Mouse (Mus musculus) myocyte (in vitro differentiated cells): Measurements from ENCODE around the gene Htra3. TPM values are rescaled to one million over a fixed set of nuclear protein-coding genes. Genes with fewer than 3 reads are reported as not detected.

Source experiments
- H3K27me3 ChIP-seq: one replicate; pipeline ENCODE4 v1.6.1; 2011; ENCODE audit not compliant: control insufficient read depth, insufficient read depth, insufficient read length
- H3K36me3 ChIP-seq: one replicate; pipeline ENCODE4 v1.6.1; 2011; ENCODE audit not compliant: control insufficient read depth, insufficient read depth
- H3K4me2 ChIP-seq: one replicate; pipeline ENCODE4 v1.6.1; 2011; ENCODE audit warnings: low read depth, control low read depth
- H3K4me3 ChIP-seq: one replicate; pipeline ENCODE4 v1.5.1; 2011; ENCODE audit warnings: mild to moderate bottlenecking, control low read depth, moderate library complexity
- H3K79me2 ChIP-seq: one replicate; pipeline ENCODE4 v1.6.1; 2011; ENCODE audit not compliant: control insufficient read depth, insufficient read depth
- H3ac ChIP-seq: one replicate; pipeline ENCODE4 v1.6.1; 2011; ENCODE audit not compliant: control insufficient read depth, insufficient read length
- CEBPB ChIP-seq: IDR thresholded peaks from 2 replicates; pipeline ENCODE4 v1.6.1; 2011; ENCODE audit warnings: mild to moderate bottlenecking, moderate library complexity; ENCODE audit not compliant: poor library complexity, insufficient read depth, severe bottlenecking
- E2F4 ChIP-seq: IDR thresholded peaks from one replicate; pipeline ENCODE4 v1.6.1; 2011; ENCODE audit warnings: mild to moderate bottlenecking, control low read depth, moderate library complexity; ENCODE audit not compliant: insufficient read depth
- MAX ChIP-seq: IDR thresholded peaks from one replicate; pipeline ENCODE4 v1.6.1; 2011; ENCODE audit warnings: low read depth, mild to moderate bottlenecking, control low read depth
- MYOD1 ChIP-seq, 3 experiments: IDR thresholded peaks; one replicate each; pipeline ENCODE4 v1.6.1; 2011; ENCODE audit warnings: control low read depth in 2 of 3, low read depth in 2 of 3, mild to moderate bottlenecking in 2 of 3, moderate library complexity in 1 of 3; ENCODE audit not compliant: insufficient read length in 2 of 3, control insufficient read depth in 1 of 3
- MYOG ChIP-seq, 3 experiments: IDR thresholded peaks; one replicate each; pipeline ENCODE4 v1.6.1; 2011; ENCODE audit warnings: control low read depth in 2 of 3, low read depth in 2 of 3, mild to moderate bottlenecking in 2 of 3; ENCODE audit not compliant: insufficient read length in 2 of 3, control insufficient read depth in 1 of 3, insufficient read depth in 1 of 3
- POLR2A ChIP-seq: IDR thresholded peaks from one replicate; pipeline ENCODE4 v1.6.1; 2011; ENCODE audit warnings: low read depth, mild to moderate bottlenecking, control low read depth, moderate library complexity; ENCODE audit not compliant: insufficient read length
- POLR2AphosphoS2 ChIP-seq: IDR thresholded peaks from one replicate; pipeline ENCODE4 v1.6.1; 2011; ENCODE audit warnings: low read depth, control low read depth; ENCODE audit not compliant: insufficient read length
- REST ChIP-seq: IDR thresholded peaks from one replicate; pipeline ENCODE4 v1.6.1; 2011; ENCODE audit warnings: mild to moderate bottlenecking, control low read depth, moderate library complexity; ENCODE audit not compliant: insufficient read depth, insufficient read length
- SRF ChIP-seq: IDR thresholded peaks from one replicate; pipeline ENCODE4 v1.6.1; 2011; ENCODE audit warnings: low read depth; ENCODE audit not compliant: control insufficient read depth, insufficient read length
- TCF12 ChIP-seq: IDR thresholded peaks from one replicate; pipeline ENCODE4 v1.6.1; 2011; ENCODE audit warnings: mild to moderate bottlenecking, control low read depth; ENCODE audit not compliant: poor library complexity, insufficient read depth, severe bottlenecking
- TCF3 ChIP-seq: IDR thresholded peaks from one replicate; pipeline ENCODE4 v1.6.1; 2011; ENCODE audit warnings: low read depth, control low read depth; ENCODE audit not compliant: insufficient read length
- USF1 ChIP-seq: IDR thresholded peaks from one replicate; pipeline ENCODE4 v1.6.1; 2011; ENCODE audit warnings: low read depth, mild to moderate bottlenecking, control low read depth, moderate library complexity
- polyA plus RNA-seq: library from polyadenylated mRNA; unstranded; fragments of >200 nt; fragmentation: generic; extraction: Trizol; gene quantifications from one replicate; pipeline ENCODE4 v1.2.1, GENCODE M21; 2012; ENCODE audit warnings: missing spikeins

The Htra3 gene
- polyA plus RNA-seq, 1 experiment, result 5.9 TPM

DNA sequence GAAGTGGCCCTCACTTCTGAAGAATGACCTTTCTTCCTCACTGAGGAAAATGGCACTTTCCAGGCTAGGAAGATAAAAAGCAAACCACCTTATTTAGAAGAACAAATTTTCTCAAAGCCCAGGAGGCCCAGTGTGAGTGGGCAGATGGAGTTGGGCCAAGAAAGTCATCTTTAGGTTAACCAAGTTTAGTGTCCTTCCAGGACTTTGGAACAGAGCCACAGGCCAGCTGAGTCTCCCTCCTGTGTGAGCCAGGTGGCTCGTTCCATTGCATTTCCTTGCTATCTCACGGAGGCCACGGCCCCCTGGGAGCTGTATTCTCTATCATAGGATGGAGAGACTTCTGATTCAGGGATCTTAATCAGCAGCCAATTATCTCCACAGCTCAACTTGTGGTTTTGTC lies 31.3 kb upstream of the Htra3 start:
- H3K4me3 ChIP-seq, result no peak overlapping the region
- H3K27me3 ChIP-seq, result no peaks in the 10 kb centered on the region
- no peak overlapping the region for H3ac ChIP-seq
- TF ChIP-seq USF1, result no peak
- TF ChIP-seq POLR2AphosphoS2, result no peak
- TF ChIP-seq MAX, result no peak
- TF ChIP-seq SRF, result no peak
- no peak for TF ChIP-seq REST
- TF ChIP-seq E2F4, result no peak
- no peak for TF ChIP-seq MYOD1 (IDR thresholded peaks at IDR 0.05; ENCODE audit: control insufficient read depth in 1 of 3, insufficient read length in 2 of 3, low read depth in 2 of 3)
- no peak for TF ChIP-seq POLR2A
- TF ChIP-seq TCF3, result no peak
- no peak for TF ChIP-seq CEBPB
- H3K79me2 ChIP-seq, result no peaks in the 10 kb centered on the region
- H3K36me3 ChIP-seq, result no peaks in the 10 kb centered on the region
- H3K4me2 ChIP-seq, result peak overlapping the region; percentile 54

DNA sequence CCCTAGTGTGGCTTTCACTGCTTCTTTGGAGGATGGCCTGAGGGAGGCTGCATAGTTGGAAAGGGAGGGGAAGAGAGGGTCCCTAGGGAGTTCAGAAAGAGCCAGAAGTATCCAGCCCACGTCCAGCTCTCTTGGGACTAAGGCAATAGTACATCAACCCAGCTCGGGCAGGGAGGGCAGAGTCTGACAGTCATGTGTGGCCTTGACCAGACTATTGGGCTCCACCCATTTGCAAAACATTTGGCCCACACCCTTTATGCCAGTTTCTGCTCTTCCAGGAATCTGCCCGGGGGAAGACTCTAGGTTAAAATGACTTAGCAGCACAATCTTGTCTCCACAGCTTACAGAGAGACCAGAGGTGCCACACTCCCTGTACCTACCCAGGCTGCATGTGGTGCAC lies 30.9 kb upstream of the Htra3 start:
- Histone ChIP-seq H3K4me3 (no peak overlapping the region), H3K36me3 (no peaks in the 10 kb centered on the region), H3K27me3 (no peaks in the 10 kb centered on the region), H3ac (no peak overlapping the region), H3K79me2 (no peaks in the 10 kb centered on the region), H3K4me2 (peak overlapping the region; percentile 54)
- no peak for TF ChIP-seq SRF
- no peak for TF ChIP-seq REST
- no peak for TF ChIP-seq TCF3
- peak; percentile 6 for TF ChIP-seq USF1

DNA sequence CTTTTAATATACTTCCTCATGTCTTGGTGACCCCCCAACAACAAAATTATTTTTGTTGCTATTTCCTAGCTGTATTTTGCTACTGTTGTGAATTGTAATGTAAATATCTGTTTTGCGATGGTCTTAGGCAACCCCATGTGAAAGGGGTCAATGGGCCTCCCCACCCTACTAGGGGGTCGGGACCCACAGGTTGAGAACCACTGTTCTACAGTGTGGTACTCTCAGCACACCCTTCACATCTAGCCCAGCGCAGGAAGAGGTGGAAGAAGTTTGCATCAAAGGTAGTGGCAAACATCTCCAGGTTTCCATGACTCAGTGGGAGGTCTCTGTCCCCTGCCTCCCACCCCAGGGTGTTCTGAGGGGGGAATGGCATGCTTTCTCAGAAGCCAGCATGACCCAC lies 25.8 kb upstream of the Htra3 start:
- Histone ChIP-seq H3K27me3 (no peaks in the 10 kb centered on the region), H3K4me2 (no peak overlapping the region), H3K79me2 (no peaks in the 10 kb centered on the region), H3ac (no peak overlapping the region), H3K36me3 (no peaks in the 10 kb centered on the region), H3K4me3 (no peak overlapping the region)
- TF ChIP-seq TCF12 (no peak), USF1 (no peak), MAX (no peak), TCF3 (no peak), REST (no peak)

DNA sequence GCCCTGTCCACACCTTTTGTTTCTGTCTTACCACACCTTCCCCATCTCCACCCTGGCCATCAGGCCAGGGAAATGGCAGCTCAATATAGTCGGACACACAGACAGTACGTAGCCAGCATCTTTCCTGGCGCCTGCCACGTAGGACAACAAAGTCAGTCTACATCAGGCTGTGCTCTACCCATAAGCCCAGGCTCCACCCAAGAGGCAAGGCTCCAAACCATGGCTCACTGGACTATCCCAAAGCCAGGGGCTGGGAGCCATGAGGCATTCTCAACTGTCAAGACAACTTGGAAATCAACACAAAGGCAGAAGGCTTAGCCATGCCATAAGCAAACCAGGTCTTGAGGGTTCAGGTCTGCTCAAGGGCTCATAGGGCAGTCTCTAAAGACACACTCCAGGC lies 24.2 kb upstream of the Htra3 start:
- Histone ChIP-seq H3K4me3 (no peak overlapping the region), H3K27me3 (no peaks in the 10 kb centered on the region), H3K36me3 (no peaks in the 10 kb centered on the region), H3K79me2 (no peaks in the 10 kb centered on the region), H3ac (no peak overlapping the region), H3K4me2 (no peak overlapping the region)
- no peak for TF ChIP-seq E2F4
- no peak for TF ChIP-seq POLR2A
- TF ChIP-seq POLR2AphosphoS2, result no peak

DNA sequence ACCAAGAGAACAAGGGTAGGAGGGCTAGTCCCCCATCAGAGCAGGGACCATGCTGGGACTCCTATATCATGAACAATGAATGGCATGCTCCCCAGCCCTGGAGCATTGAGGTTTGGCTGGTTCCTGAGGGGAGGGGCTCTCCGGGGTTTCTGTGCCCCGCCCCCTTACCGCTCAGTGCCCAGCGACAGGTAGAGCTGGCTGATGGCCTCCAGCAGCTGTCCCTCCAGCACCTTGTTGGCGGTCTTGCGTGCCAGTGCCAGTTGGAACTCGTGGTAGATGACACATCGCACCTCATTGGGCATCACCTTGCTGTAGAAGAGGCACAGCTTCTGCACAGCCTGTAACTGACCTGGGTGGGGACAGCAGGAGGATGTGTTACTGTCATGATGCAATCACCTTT lies 23.6 kb upstream of the Htra3 start:
- no peak overlapping the region for H3ac ChIP-seq

DNA sequence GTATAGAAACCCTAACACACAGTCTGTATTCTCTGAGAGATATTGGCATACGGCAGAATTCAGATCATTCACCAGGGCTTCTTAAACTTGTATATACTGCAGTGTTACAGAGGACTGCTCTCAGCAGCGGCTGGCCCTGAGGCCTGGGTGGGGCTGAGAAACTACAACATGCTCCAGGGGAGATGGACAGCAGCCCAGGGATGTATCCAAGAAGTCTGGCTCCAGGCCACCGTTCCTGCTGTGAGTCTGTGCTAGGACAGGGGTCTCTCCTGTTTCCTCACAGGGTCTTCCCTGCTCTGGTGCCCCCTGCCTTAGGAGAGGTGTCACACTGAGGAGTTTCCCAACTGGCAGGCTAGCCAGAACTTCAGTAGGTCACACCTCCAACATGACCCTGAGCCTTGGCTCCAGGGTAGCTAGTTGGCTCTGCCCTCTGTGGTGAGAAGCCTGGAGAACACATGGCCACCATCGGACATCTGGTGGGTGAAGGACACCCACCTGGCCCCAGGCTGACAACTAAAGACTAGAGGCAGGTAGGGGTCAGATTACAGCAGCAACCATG lies 23.1 kb upstream of the Htra3 start:
- H3K79me2 ChIP-seq, result no peaks in the 10 kb centered on the region
- TF ChIP-seq SRF, result no peak
- TF ChIP-seq CEBPB, result no peak
- no peak for TF ChIP-seq POLR2A
- TF ChIP-seq TCF12, result no peak
- TF ChIP-seq REST, result no peak
- no peak for TF ChIP-seq MYOD1 (IDR thresholded peaks at IDR 0.05; ENCODE audit: control insufficient read depth in 1 of 3, insufficient read length in 2 of 3, low read depth in 2 of 3)
- TF ChIP-seq TCF3, result no peak
- TF ChIP-seq E2F4, result no peak
- TF ChIP-seq USF1, result no peak
- TF ChIP-seq MAX, result no peak
- no peak for TF ChIP-seq POLR2AphosphoS2
- no peak for TF ChIP-seq MYOG (IDR thresholded peaks at IDR 0.05; ENCODE audit: control insufficient read depth in 1 of 3, insufficient read depth in 1 of 3, insufficient read length in 2 of 3, low read depth in 2 of 3)
- no peaks in the 10 kb centered on the region for H3K27me3 ChIP-seq
- H3K4me2 ChIP-seq, result no peak overlapping the region
- no peak overlapping the region for H3K4me3 ChIP-seq
- H3K36me3 ChIP-seq, result no peaks in the 10 kb centered on the region
- no peak overlapping the region for H3ac ChIP-seq

More for the DNA sequence above, 23.6 kb upstream of the Htra3 start:
- Histone ChIP-seq H3K4me3 (no peak overlapping the region), H3K4me2 (no peak overlapping the region), H3K27me3 (no peaks in the 10 kb centered on the region), H3K36me3 (no peaks in the 10 kb centered on the region), H3K79me2 (no peaks in the 10 kb centered on the region)
- TF ChIP-seq TCF12 (no peak), USF1 (no peak), REST (no peak), MYOG (IDR thresholded peaks at IDR 0.05; ENCODE audit: control insufficient read depth in 1 of 3, insufficient read depth in 1 of 3, insufficient read length in 2 of 3, low read depth in 2 of 3) (no peak), MYOD1 (IDR thresholded peaks at IDR 0.05; ENCODE audit: control insufficient read depth in 1 of 3, insufficient read length in 2 of 3, low read depth in 2 of 3) (no peak), E2F4 (no peak), TCF3 (no peak), MAX (no peak), POLR2AphosphoS2 (no peak), SRF (no peak), CEBPB (no peak), POLR2A (no peak)
